Mouse (Mus musculus): ENCODE results near the gene Apoa5. TPM values are rescaled to one million over a fixed set of nuclear protein-coding genes. Genes with fewer than 3 reads are reported as not detected.

Apoa5 gene
- not detected for total RNA-seq (2023)

GRCm38 (mm10) chr9:46268343-46268873 lies at the start of gene Apoa5:
Gene Apoa5 (plus strand): TSS chr9:46268633.

GRCm38 (mm10) chr9:46228491-46228890 lies 39.9 kb upstream of the Apoa5 start, which contains the start of gene Apoa1:
Gene Apoa1 (plus strand): TSS chr9:46228580.

GRCm38 (mm10) chr9:46235596-46235648 lies 33.0 kb upstream of the Apoa5 start, which contains the start of gene Apoc3:
Gene Apoc3 (minus strand): TSS chr9:46235636.

GRCm38 (mm10) chr9:46240526-46241153 lies 27.8 kb upstream of the Apoa5 start, which contains the start of gene Apoa4:
Gene Apoa4 (plus strand): TSS chr9:46240696.

GRCm38 (mm10) chr9:46272677-46273454 lies 4.4 kb downstream of the Apoa5 start, which contains the start of gene Zpr1:
Gene Zpr1 (plus strand): TSS chr9:46273064.

GRCm38 (mm10) chr9:46282631-46283436 lies 14.4 kb downstream of the Apoa5 start, which contains the start of gene Bud13:
Gene Bud13 (plus strand): TSS chr9:46283008.

GRCm38 (mm10) chr9:46319886-46320285 lies 51.5 kb downstream of the Apoa5 start, which contains the start of gene 4931429L15Rik:
Gene 4931429L15Rik (minus strand): TSS chr9:46319986.

Other genes starting within 250 kb of the Apoa5 start
- not detected for gene Apoa1, start 40.1 kb upstream of the Apoa5 start, total RNA-seq (2023)
- gene Apoc3, start 33.0 kb upstream of the Apoa5 start, total RNA-seq (2023): not detected
- gene Apoa4, start 27.9 kb upstream of the Apoa5 start, total RNA-seq (2023): not detected
- 100 to 1,000 TPM; 103 to 105 TPM for gene Zpr1, start 4.4 kb downstream of the Apoa5 start, total RNA-seq (2023)
- 10 to 100 TPM; 17.3 to 21.1 TPM for gene Bud13, start 14.4 kb downstream of the Apoa5 start, total RNA-seq (2023)
- not detected for gene 4931429L15Rik, start 51.4 kb downstream of the Apoa5 start, total RNA-seq (2023)

Measured in T-cell, adult 66 days (primary cell).